Mouse (Mus musculus): ENCODE measurements around the gene Gm6268. TPM values are rescaled to one million over a fixed set of nuclear protein-coding genes. Genes with fewer than 3 reads are reported as not detected.

The Gm6268 gene
- polyA plus RNA-seq (2016; fragmentation: Nextera tagmentation; extraction: Ambion mirVana), result not detected in 2 replicates

DNA sequence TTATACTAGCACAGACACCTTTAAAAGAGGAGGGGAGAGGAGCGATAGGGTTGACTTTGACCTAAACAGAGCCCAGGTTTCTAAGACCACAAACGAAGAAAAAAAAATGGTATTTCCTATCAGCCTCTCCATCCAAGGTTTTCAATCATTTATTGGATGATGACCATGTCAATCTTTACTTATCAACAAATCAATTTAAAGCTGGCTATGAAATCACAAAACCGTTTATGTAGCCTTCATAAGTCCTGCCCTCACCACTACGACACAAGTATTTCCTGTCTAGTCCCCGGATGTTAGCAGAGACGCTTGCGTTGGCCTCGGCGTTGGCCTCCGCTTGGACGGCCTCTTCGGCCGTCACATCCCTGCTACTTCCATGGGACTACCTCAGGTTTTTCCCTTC, at the start of gene Gm6268:
Gene Gm6268, plus strand, starts transcription at position 301 of the 400 bp plus-strand sequence.
- WGBS, result 90% methylated on average over 13 of the region's 13 CpGs
- Histone ChIP-seq H3K27ac (no peak within 1 kb of the TSS), H3K4me1 (no peaks in the 10 kb centered on the region), H3K4me2 (replicated peaks) (no peak within 1 kb of the TSS), H3K4me3 (no peak within 1 kb of the TSS), H3K9ac (no peak within 1 kb of the TSS), H3K36me3 (no peaks in the 10 kb centered on the region), H3K9me3 (replicated peaks) (no peaks in the 10 kb centered on the region), H3K27me3 (no peaks in the 10 kb centered on the region)
- ATAC-seq (ENCODE audit: low FRiP score), result no peak

DNA sequence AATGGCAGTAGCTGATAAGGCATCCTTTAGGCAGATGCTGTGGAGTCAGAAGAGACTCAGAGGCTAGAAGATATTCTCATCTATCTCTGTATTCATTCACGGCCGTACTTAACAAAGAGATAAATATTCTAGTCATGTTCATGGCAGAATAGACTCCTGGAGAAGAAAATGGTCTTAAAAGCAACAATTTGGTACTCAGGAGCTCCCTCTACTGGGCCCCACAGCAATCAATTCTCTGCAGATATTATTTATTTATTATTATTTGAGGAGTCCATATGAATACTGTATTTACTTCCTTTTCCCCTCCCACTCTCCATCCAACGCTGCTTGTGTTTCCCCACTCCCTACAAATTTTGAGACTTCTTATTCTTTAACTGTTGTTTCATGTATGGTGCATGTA, 48.6 kb upstream of the Gm6268 start:
- H3K9ac ChIP-seq, result no peak overlapping the region
- no peaks in the 10 kb centered on the region for H3K4me1 ChIP-seq
- H3K36me3 ChIP-seq, result no peaks in the 10 kb centered on the region
- H3K27me3 ChIP-seq, result no peaks in the 10 kb centered on the region
- WGBS, result 73% methylated on average over 3 of the region's 3 CpGs
- H3K4me2 ChIP-seq (replicated peaks), result no peak overlapping the region
- no peak overlapping the region for H3K4me3 ChIP-seq
- no peak overlapping the region for H3K27ac ChIP-seq
- no peak for ATAC-seq (ENCODE audit: low FRiP score)
- H3K9me3 ChIP-seq (replicated peaks), result no peaks in the 10 kb centered on the region

DNA sequence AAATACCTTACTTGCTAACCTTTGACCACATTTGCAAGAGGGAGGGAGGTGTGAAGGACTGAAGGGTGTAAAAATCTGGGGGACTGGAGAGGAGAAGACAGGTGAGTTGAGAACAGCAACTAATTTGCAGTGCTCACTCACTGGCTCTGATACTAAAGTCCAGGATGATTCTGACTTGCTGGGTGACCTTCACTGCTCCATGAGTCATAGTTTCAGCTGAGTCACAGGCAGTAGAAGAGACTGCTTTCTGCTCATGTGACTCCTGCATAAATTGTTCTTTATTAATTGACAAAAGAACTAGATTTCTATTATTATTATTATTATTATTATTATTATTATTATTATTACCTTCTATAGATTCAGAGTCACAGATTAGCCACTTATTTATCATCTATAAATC, 15.7 kb upstream of the Gm6268 start:
- H3K9ac ChIP-seq, result no peak overlapping the region
- ATAC-seq (ENCODE audit: low FRiP score), result no peak
- H3K4me2 ChIP-seq (replicated peaks), result no peak overlapping the region
- H3K27me3 ChIP-seq, result no peaks in the 10 kb centered on the region
- no peak overlapping the region for H3K4me3 ChIP-seq
- H3K36me3 ChIP-seq, result no peaks in the 10 kb centered on the region
- H3K27ac ChIP-seq, result no peak overlapping the region
- H3K4me1 ChIP-seq, result no peaks in the 10 kb centered on the region
- no peaks in the 10 kb centered on the region for H3K9me3 ChIP-seq (replicated peaks)

GRCm38 (mm10) chrX:36389971-36390370, 11.1 kb upstream of the Gm6268 start:
- no peak for ATAC-seq (ENCODE audit: low FRiP score)
- H3K4me2 ChIP-seq (replicated peaks), result no peak overlapping the region
- WGBS, result 72% methylated on average over 3 of the region's 3 CpGs

DNA sequence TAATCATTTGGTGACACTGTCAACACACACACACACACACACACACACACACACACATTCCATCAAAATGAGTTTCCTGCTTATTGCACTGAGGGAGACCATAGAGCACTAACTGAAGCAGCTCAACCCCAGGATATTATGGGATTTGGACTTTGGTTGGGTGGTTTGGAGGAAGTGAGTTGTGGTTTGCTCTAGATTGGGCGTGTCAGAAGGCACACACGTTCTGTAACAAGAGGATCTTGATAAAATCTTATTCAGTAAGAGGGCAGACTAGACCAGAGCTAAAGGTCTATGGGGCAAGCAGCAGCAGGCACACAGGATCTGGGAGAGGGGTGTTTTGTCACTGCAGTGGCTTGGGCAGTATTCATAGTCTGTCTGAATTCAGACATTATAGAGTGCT, 10.6 kb upstream of the Gm6268 start:
- WGBS, result 75% methylated on average over 2 of the region's 2 CpGs
- no peaks in the 10 kb centered on the region for H3K4me1 ChIP-seq

More at GRCm38 (mm10) chrX:36389971-36390370, 11.1 kb upstream of the Gm6268 start:
- H3K4me3 ChIP-seq, result no peak overlapping the region
- H3K36me3 ChIP-seq, result no peaks in the 10 kb centered on the region
- no peak overlapping the region for H3K9ac ChIP-seq
- H3K27me3 ChIP-seq, result no peaks in the 10 kb centered on the region
- no peaks in the 10 kb centered on the region for H3K4me1 ChIP-seq
- H3K9me3 ChIP-seq (replicated peaks), result no peaks in the 10 kb centered on the region
- no peak overlapping the region for H3K27ac ChIP-seq

DNA sequence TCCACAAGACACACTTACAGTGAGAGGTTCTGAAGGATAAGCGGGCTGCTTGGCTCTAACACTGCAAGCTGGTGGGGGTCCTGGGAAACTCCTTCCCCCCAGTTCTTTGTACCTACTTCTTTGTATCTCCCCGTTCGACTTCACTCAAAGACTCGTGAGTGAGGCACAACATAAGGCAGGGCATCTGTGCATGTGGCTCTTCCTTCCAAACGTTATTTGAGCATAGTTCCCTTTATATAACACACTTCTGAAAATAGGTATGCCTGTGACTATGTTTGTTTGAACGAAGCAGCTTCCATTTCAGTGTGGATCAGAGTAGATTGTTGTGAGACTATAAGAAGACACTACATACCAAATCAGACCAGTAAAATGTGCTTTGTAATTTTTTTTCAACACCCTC, 8.4 kb upstream of the Gm6268 start:
- Histone ChIP-seq H3K27me3 (no peaks in the 10 kb centered on the region), H3K4me1 (no peaks in the 10 kb centered on the region), H3K4me3 (no peak overlapping the region), H3K4me2 (replicated peaks) (no peak overlapping the region), H3K36me3 (no peaks in the 10 kb centered on the region), H3K9ac (no peak overlapping the region), H3K27ac (no peak overlapping the region), H3K9me3 (replicated peaks) (no peaks in the 10 kb centered on the region)
- 71% methylated on average over 6 of the region's 6 CpGs for WGBS
- ATAC-seq (ENCODE audit: low FRiP score), result no peak

More for the DNA sequence above, 10.6 kb upstream of the Gm6268 start:
- Histone ChIP-seq H3K27ac (no peak overlapping the region), H3K4me2 (replicated peaks) (no peak overlapping the region), H3K36me3 (no peaks in the 10 kb centered on the region), H3K9me3 (replicated peaks) (no peaks in the 10 kb centered on the region), H3K4me3 (no peak overlapping the region), H3K27me3 (no peaks in the 10 kb centered on the region), H3K9ac (no peak overlapping the region)
- no peak for ATAC-seq (ENCODE audit: low FRiP score)

GRCm38 (mm10) chrX:36393279-36393678, 7.8 kb upstream of the Gm6268 start:
- WGBS, result 50% methylated on average over 6 of the region's 6 CpGs
- no peak for ATAC-seq (ENCODE audit: low FRiP score)

GRCm38 (mm10) chrX:36402316-36402715, 1.2 kb downstream of the Gm6268 start:
- Histone ChIP-seq H3K4me3 (no peak overlapping the region), H3K27ac (no peak overlapping the region), H3K4me1 (no peaks in the 10 kb centered on the region), H3K27me3 (no peaks in the 10 kb centered on the region), H3K4me2 (replicated peaks) (no peak overlapping the region), H3K36me3 (no peaks in the 10 kb centered on the region), H3K9ac (no peak overlapping the region), H3K9me3 (replicated peaks) (no peaks in the 10 kb centered on the region)
- 62% methylated on average over 6 of the region's 6 CpGs for WGBS
- ATAC-seq (ENCODE audit: low FRiP score), result no peak

More at GRCm38 (mm10) chrX:36393279-36393678, 7.8 kb upstream of the Gm6268 start:
- no peaks in the 10 kb centered on the region for H3K36me3 ChIP-seq
- no peak overlapping the region for H3K4me3 ChIP-seq
- no peaks in the 10 kb centered on the region for H3K4me1 ChIP-seq
- no peaks in the 10 kb centered on the region for H3K27me3 ChIP-seq
- no peak overlapping the region for H3K4me2 ChIP-seq (replicated peaks)
- H3K9ac ChIP-seq, result no peak overlapping the region
- no peak overlapping the region for H3K27ac ChIP-seq
- H3K9me3 ChIP-seq (replicated peaks), result no peaks in the 10 kb centered on the region

DNA sequence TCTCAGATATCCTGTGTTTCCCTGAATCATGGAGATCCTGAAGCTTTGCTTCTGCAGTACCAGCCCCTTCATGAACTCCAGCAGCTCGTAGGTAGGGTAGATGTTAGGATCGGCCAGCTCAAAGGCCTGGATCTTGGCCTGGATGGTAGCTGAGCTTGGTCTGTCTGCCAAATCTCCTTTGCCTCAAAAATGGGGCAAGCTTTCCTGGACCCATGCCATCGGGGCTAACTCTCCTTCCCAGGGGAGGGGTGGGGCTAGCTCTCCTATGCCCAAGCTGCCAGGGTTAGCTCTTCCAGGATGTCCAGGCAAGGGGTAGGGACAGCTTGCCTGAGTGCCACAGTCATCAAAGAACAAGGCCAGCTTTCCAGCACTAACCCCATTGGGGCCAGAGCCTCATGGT, 18.1 kb downstream of the Gm6268 start:
- no peaks in the 10 kb centered on the region for H3K27me3 ChIP-seq
- H3K4me2 ChIP-seq (replicated peaks), result no peak overlapping the region
- 93% methylated on average over 3 of the region's 3 CpGs for WGBS
- ATAC-seq (ENCODE audit: low FRiP score), result no peak
- no peaks in the 10 kb centered on the region for H3K36me3 ChIP-seq
- no peak overlapping the region for H3K4me3 ChIP-seq
- no peaks in the 10 kb centered on the region for H3K9me3 ChIP-seq (replicated peaks)
- H3K27ac ChIP-seq, result no peak overlapping the region
- H3K4me1 ChIP-seq, result no peaks in the 10 kb centered on the region
- H3K9ac ChIP-seq, result no peak overlapping the region

GRCm38 (mm10) chrX:36434993-36435392, 33.9 kb downstream of the Gm6268 start:
- no peaks in the 10 kb centered on the region for H3K27me3 ChIP-seq
- no peak overlapping the region for H3K4me3 ChIP-seq
- H3K27ac ChIP-seq, result no peak overlapping the region
- no peak overlapping the region for H3K4me2 ChIP-seq (replicated peaks)
- 46% methylated on average over 6 of the region's 6 CpGs for WGBS
- H3K4me1 ChIP-seq, result no peaks in the 10 kb centered on the region
- no peak overlapping the region for H3K9ac ChIP-seq
- H3K36me3 ChIP-seq, result no peaks in the 10 kb centered on the region
- no peak for ATAC-seq (ENCODE audit: low FRiP score)
- no peaks in the 10 kb centered on the region for H3K9me3 ChIP-seq (replicated peaks)

DNA sequence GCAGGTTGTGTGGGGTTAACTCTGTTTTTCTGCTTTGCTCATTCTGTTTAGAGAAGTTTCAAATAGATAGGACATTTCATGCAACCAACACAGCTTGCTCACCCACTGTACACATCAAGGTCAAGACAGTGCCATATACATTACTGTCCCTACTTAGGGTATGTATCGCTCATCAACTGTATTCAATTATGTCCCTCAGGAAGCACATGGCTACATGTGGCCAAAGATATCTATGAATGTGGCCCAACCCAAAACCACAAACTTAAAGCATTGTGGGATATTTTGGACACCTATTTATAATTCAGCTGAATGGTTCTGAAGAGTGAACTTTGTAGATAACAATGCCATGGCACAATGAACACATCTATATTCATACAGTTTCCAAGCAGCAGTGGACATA, 36.9 kb downstream of the Gm6268 start:
- H3K27me3 ChIP-seq, result no peaks in the 10 kb centered on the region
- H3K9ac ChIP-seq, result no peak overlapping the region
- H3K27ac ChIP-seq, result no peak overlapping the region
- WGBS, result 97% methylated on average over 1 of the region's 1 CpGs
- H3K4me1 ChIP-seq, result no peaks in the 10 kb centered on the region
- no peak overlapping the region for H3K4me2 ChIP-seq (replicated peaks)
- no peak overlapping the region for H3K4me3 ChIP-seq
- ATAC-seq (ENCODE audit: low FRiP score), result no peak
- H3K9me3 ChIP-seq (replicated peaks), result no peaks in the 10 kb centered on the region
- H3K36me3 ChIP-seq, result no peaks in the 10 kb centered on the region

Measured in hindbrain, embryonic 12.5 days (tissue).